Mouse (Mus musculus) MN1 (cell line): Measurements from ENCODE around the gene Rnaset2a.
"Not testable (repeated sequence)": the region's sequence is repeated elsewhere in the genome, so short reads cannot be mapped to it uniquely, and the experiment has no call there.

Experiments used
- DNase-seq: peaks from one replicate; pipeline ENCODE4 v3.0.0-alpha.2; 2016; ENCODE audit warnings: low spot score

Rnaset2a gene

GRCm38 (mm10) chr17:8147439-8148316 is at the start of gene Rnaset2a, which contains the start of gene Gm49673:
TSS of gene Rnaset2a (minus strand) at chr17:8148097.
TSS of gene Gm49673 (minus strand) at chr17:8147788.
- peak; percentile 41 for DNase-seq

DNA sequence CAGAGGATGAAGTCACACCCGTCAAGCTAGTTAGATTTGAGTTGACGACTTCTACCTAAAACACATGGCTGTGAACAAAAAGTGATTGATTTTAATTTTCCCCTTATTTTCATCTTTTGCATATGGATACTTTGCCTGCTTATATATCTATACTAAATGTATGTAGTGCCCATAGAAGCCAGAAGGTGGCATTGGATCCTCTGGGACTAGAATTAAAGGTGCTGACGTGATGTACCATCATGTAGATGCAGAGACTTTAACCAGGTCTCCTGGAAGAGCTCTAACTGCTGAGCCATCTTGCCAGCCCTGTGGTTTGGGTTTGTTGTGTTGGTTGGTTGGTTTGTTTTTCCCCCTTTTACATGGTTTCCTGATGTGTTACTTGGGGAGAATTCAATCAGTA is 49.8 kb upstream of the Rnaset2a start:
- DNase-seq, result peak; percentile 13

- no peak for DNase-seq
Measured at GRCm38 (mm10) chr17:8195685-8196376, 47.9 kb upstream of the Rnaset2a start.

DNA sequence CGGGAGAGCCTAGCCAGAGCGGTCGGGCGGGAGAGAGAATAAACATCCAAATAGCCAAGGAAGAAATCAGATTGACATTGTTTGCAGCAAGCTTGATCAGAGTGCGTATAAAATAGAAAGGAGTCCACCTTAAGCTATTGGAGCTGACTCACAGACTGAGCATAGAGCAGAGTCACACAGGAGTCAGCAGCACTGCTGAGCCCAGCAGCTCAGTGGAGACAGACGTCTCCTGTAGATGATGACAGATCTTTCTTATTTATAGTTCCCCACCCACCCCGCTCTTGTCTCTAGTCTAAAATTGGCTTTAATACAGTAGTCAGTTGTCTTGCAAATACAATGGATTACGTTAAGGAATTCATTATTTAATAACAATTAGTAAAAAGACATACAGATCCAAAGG is 45.8 kb upstream of the Rnaset2a start:
- DNase-seq, result no peak

DNA sequence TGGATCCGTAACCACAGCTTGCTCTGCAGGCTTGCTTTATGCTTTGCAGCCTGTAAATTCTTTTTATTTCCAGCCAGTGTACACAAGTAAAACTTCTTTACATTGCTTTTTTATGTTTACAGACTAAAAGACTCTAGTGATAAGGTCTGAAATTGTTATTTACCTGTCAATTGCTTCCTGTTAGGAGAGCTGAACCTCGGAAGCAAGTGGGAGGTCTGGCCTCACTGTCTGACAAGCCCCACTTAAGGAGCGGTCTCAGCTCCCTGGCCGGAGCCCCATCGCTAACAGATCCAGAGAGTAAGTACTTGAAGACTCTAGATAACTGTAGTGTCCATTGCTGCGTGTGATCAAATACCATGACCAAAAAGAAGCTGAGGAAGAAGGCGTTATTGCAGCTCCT is 36.3 kb upstream of the Rnaset2a start:
- no peak for DNase-seq

DNA sequence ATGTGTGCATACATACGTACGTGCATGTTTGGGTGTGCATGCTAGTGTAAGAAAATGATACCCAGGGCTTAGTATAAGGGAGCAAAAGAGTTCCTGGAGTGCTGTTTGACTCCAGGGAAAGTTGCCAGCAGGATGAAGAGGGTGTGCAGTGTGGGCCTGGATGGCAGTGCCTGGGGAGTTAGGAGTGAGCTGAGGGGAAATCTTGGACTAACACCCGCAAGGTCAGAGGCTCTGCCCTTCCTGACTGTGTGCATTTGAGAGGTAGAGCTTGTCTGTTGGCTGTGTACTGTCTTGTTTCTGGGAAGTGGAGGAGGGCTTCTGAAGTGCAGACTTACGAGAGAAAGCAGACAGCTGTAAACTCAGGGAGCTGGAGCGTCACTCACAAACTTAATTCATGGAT is 35.9 kb upstream of the Rnaset2a start:
- DNase-seq, result no peak

- no peak for DNase-seq
Measured at GRCm38 (mm10) chr17:8177090-8177489, 29.2 kb upstream of the Rnaset2a start.

GRCm38 (mm10) chr17:8171081-8171480 is 23.2 kb upstream of the Rnaset2a start:
- DNase-seq, result no peak

DNA sequence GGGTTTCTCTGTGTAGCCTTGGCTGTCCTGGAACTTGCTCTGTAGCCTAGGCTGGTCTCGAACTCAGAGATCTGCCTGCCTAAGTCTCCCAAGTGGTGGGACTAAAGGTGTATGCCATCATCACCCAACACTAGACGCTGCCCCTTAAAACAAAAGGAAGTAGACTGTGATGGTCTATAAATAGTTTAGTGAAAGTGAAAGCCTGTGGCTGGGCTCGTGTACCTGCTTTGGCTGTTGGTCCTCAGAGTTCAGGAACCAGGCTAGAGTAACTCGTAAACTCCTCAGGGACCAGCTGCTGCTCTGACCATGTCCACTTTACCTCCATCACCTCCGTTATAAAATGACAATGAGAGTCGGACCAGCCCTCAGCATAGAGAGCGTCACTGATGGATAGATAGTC is 22.4 kb upstream of the Rnaset2a start:
- no peak for DNase-seq

- not testable (repeated sequence) for DNase-seq
Measured at GRCm38 (mm10) chr17:8167436-8167835, 19.5 kb upstream of the Rnaset2a start.

DNA sequence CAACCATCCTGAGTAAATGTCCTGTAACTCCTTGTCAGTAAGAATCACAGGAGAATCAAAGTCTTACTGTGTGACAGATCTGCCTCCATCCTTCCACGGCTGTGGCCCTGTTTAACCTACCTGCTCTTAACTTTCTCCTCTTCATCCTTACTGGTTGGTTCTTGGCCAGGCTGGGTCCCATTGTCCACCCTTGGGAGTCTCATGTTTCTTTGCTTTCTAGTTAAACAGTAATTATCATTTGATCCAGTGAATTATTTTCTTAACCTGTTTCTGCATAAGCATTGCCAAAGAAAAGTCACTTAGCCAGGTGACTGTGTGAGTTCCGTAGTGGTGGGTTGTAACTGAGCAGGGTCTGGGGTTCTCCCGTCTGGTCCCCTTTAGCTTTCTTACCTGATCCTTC is 18.6 kb upstream of the Rnaset2a start:
- not testable (repeated sequence) for DNase-seq

DNA sequence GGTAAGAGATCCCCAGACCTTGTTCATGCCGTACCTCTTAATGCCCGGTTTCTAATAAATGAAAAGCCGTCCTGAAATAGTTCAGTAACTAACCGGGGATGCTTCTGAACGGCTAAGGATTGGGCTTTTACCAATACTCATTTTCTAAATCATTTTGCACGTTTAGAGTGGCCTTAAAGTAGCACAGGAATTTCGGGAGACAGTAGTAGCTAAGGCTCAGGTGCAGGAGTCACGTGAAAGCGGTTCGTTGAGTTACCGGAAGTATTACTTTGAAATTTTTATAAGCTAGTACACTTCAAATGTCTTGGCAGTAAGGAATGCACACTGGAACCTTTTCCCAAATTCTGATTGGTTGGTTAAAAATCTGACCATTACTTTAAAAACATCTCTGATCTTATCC is 18.1 kb upstream of the Rnaset2a start:
- DNase-seq, result not testable (repeated sequence)

- peak; percentile 20 for DNase-seq
Measured at GRCm38 (mm10) chr17:8165608-8165945, 17.7 kb upstream of the Rnaset2a start.

GRCm38 (mm10) chr17:8164701-8165607 is 17.1 kb upstream of the Rnaset2a start, which contains the start of gene Fgfr1op:
TSS of gene Fgfr1op (plus strand) at chr17:8165501.
- not testable (repeated sequence) for DNase-seq

DNA sequence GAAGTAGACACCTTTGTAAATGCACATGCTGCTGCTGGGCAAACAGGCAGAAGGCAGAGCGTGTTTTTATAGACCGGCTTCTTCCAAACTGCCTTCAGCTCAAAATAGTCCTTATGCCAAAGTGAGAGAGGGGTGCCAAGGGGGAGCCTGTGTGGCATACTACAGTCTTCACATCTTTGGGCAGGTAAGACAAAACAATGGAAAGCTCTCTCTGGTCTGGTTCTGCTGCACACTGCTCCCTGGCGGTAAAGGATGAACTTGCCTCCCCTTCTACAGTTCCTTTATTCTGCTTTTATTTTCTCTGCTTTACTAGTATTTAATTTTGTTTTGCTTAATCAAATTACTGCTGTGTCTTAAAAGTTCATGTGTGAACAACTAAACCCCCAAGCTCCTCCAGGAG is 13.1 kb upstream of the Rnaset2a start:
- DNase-seq, result not testable (repeated sequence)

DNA sequence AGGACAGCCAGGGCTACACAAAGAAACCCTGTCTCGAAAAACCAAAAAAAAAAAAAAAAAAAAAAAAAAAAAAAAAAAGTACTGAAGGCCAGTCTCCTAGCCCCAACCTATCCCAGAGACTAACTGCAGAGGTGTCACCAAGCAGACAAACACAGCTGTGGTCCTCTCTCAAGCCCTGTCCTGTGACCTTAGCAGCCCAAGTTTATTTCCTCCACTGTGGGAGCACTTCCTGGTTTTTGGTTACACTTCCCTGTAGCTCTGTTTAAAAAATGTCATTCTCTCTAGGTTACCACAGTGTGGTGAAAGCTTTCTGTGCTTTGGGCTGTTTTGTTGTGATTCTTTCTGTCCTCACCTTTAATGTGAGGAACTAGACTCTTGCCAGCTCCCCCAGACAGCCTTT is 10.7 kb upstream of the Rnaset2a start:
- DNase-seq, result not testable (repeated sequence)

- not testable (repeated sequence) for DNase-seq
Measured at GRCm38 (mm10) chr17:8155982-8156381, 8.1 kb upstream of the Rnaset2a start.

GRCm38 (mm10) chr17:8155010-8155409 is 7.1 kb upstream of the Rnaset2a start:
- not testable (repeated sequence) for DNase-seq

- peak; percentile 23 for DNase-seq
Measured at GRCm38 (mm10) chr17:8146931-8147330, 966 bp downstream of the Rnaset2a start.

GRCm38 (mm10) chr17:8143802-8144673 is 3.9 kb downstream of the Rnaset2a start:
- not testable (repeated sequence) for DNase-seq

DNA sequence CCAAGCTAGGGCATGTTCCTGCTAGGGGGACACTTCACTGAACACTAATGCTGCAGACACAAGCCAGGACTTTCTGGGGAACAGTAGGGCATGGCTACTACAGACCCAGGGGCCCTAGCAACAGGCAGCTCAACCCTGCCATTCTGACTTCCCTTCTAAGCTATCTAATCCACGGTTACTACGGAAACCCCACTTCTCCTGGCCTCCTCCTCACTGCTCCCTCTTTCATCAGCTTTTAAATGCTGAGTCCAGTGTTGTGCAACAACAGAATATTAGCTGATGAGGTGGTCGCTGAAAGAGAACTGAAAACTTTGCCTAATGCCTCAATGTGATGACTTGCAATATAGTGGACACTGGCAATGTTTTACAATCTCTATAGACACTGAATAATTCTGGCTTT is 7.7 kb downstream of the Rnaset2a start:
- not testable (repeated sequence) for DNase-seq
